Mouse (Mus musculus) heart, embryonic 11.5 days (tissue): ENCODE results near the gene Mtmr4. TPM values are rescaled to one million over a fixed set of nuclear protein-coding genes. Genes with fewer than 3 reads are reported as not detected.

Source experiments
- ATAC-seq: fragments of 200-750 bp; cut with Nextera tagmentation; replicated peaks from 2 replicates; pipeline ENCODE4 v1.8.0; 2017; ENCODE audit warnings: moderate library complexity; ENCODE audit not compliant: insufficient number of reproducible peaks, low FRiP score, low TSS enrichment
- H3K27ac ChIP-seq: fragments of 300-500 bp; sonication (generic); 2 replicates; pipeline ENCODE4 v1.5.1; 2014; ENCODE audit warnings: mild to moderate bottlenecking, low read depth, low read length
- H3K27me3 ChIP-seq: fragments of 300-500 bp; sonication (generic); 2 replicates; pipeline ENCODE4 v1.6.1; 2014; ENCODE audit warnings: mild to moderate bottlenecking, low read length, mixed read lengths; ENCODE audit not compliant: control insufficient read depth, insufficient read depth
- H3K36me3 ChIP-seq: fragments of 300-500 bp; sonication (generic); 2 replicates; pipeline ENCODE4 v1.6.1; 2014; ENCODE audit warnings: mild to moderate bottlenecking, low read length, moderate library complexity, mixed read lengths; ENCODE audit not compliant: control insufficient read depth, insufficient read depth
- H3K4me1 ChIP-seq: fragments of 300-500 bp; sonication (generic); 2 replicates; pipeline ENCODE4 v1.6.1; 2014; ENCODE audit warnings: low read length; ENCODE audit not compliant: control insufficient read depth, insufficient read depth
- H3K4me2 ChIP-seq: fragments of 300-500 bp; sonication (generic); 2 replicates; pipeline ENCODE4 v1.6.1; 2014; ENCODE audit warnings: mild to moderate bottlenecking, moderate library complexity
- H3K4me3 ChIP-seq: fragments of 300-500 bp; sonication (generic); 2 replicates; pipeline ENCODE4 v1.5.1; 2014; ENCODE audit warnings: low read depth, low read length
- H3K9ac ChIP-seq: fragments of 300-500 bp; sonication (generic); 2 replicates; pipeline ENCODE4 v1.6.1; 2014; ENCODE audit warnings: mild to moderate bottlenecking, low read depth, low read length, moderate library complexity
- H3K9me3 ChIP-seq: fragments of 300-500 bp; sonication (generic); replicated peaks from 2 replicates; pipeline ENCODE4 v1.6.1; 2016; ENCODE audit warnings: low read length; ENCODE audit not compliant: control insufficient read depth
- whole genome bisulfite sequencing: fragments of 180-500 bp; shearing (Covaris S2); extraction: QIAGEN DNeasy Blood & Tissue Kit; methylation state at CpG from one replicate; pipeline ENCODE4 v1.1.7; 2014; ENCODE audit not compliant: insufficient replicate concordance; 5-methylcytosine and 5-hydroxymethylcytosine counted together
- polyA plus RNA-seq: library from polyadenylated mRNA; unstranded; fragments of >200 nt; fragmentation: Nextera tagmentation; extraction: Ambion mirVana; gene quantifications from 2 replicates; pipeline ENCODE4 v1.2.1, GENCODE M21; 2014

Mtmr4 gene
- polyA plus RNA-seq, 1 experiment from 2014 or later, result 23.4 TPM

GRCm38 (mm10) chr11:87578963-87579601 is 12.9 kb upstream of the Mtmr4 start:
- ATAC-seq, result 0 out of 2 replicates have a peak, but pooled peaks have one; percentile 18
- Histone ChIP-seq H3K4me1 (peaks cover 31% of the 10 kb centered on the region), H3K27ac (peak overlapping the region; percentile 42; the same call in 1 of the 2 replicates), H3K27me3 (0 out of 2 replicates have a peak, but pooled peaks cover 2% of the 10 kb centered on the region), H3K4me3 (peak overlapping the region; percentile 49), H3K36me3 (no peaks in the 10 kb centered on the region), H3K9me3 (no peaks in the 10 kb centered on the region), H3K4me2 (peak overlapping the region; percentile 76), H3K9ac (peak overlapping the region; percentile 70; the same call in 1 of the 2 replicates)
- WGBS, result 16% methylated on average over 10 of the region's 10 CpGs

GRCm38 (mm10) chr11:87579713-87580112 is 12.2 kb upstream of the Mtmr4 start:
- Histone ChIP-seq H3K9ac (no peak overlapping the region), H3K4me2 (no peak overlapping the region), H3K4me1 (peaks cover 30% of the 10 kb centered on the region), H3K4me3 (no peak overlapping the region), H3K27ac (peak overlapping the region; percentile 42; the same call in 1 of the 2 replicates), H3K9me3 (no peaks in the 10 kb centered on the region), H3K36me3 (no peaks in the 10 kb centered on the region), H3K27me3 (0 out of 2 replicates have a peak, but pooled peaks cover 2% of the 10 kb centered on the region)
- 32% methylated on average over 1 of the region's 1 CpGs for WGBS
- ATAC-seq, result no peak

- Histone ChIP-seq H3K36me3 (no peaks in the 10 kb centered on the region), H3K27ac (no peak overlapping the region), H3K4me3 (no peak overlapping the region), H3K9ac (no peak overlapping the region), H3K4me1 (peaks cover 23% of the 10 kb centered on the region), H3K9me3 (no peaks in the 10 kb centered on the region), H3K4me2 (peak overlapping the region; percentile 8; the same call in 1 of the 2 replicates), H3K27me3 (0 out of 2 replicates have a peak, but pooled peaks cover 2% of the 10 kb centered on the region)
- 53% methylated on average over 10 of the region's 10 CpGs for WGBS
- ATAC-seq, result no peak
Measured at GRCm38 (mm10) chr11:87580543-87581085, 11.3 kb upstream of the Mtmr4 start.

GRCm38 (mm10) chr11:87581161-87581865 is 10.6 kb upstream of the Mtmr4 start:
- no peaks in the 10 kb centered on the region for H3K36me3 ChIP-seq
- no peak overlapping the region for H3K27ac ChIP-seq
- H3K4me1 ChIP-seq, result peaks cover 23% of the 10 kb centered on the region
- H3K4me3 ChIP-seq, result no peak overlapping the region
- no peak for ATAC-seq
- H3K27me3 ChIP-seq, result 0 out of 2 replicates have a peak, but pooled peaks cover 2% of the 10 kb centered on the region
- no peak overlapping the region for H3K4me2 ChIP-seq
- 78% methylated on average over 12 of the region's 12 CpGs for whole genome bisulfite sequencing
- no peak overlapping the region for H3K9ac ChIP-seq
- no peaks in the 10 kb centered on the region for H3K9me3 ChIP-seq

- Histone ChIP-seq H3K36me3 (no peaks in the 10 kb centered on the region), H3K4me3 (no peak overlapping the region), H3K4me2 (no peak overlapping the region), H3K9ac (no peak overlapping the region), H3K27me3 (0 out of 2 replicates have a peak, but pooled peaks cover 2% of the 10 kb centered on the region), H3K4me1 (peaks cover 21% of the 10 kb centered on the region), H3K9me3 (no peaks in the 10 kb centered on the region), H3K27ac (no peak overlapping the region)
- WGBS, result 75% methylated on average over 8 of the region's 8 CpGs
- ATAC-seq, result no peak
Measured at GRCm38 (mm10) chr11:87581933-87582710, 9.8 kb upstream of the Mtmr4 start.

- no peak overlapping the region for H3K4me3 ChIP-seq
Measured at GRCm38 (mm10) chr11:87583291-87584034, 8.5 kb upstream of the Mtmr4 start.

GRCm38 (mm10) chr11:87584711-87585505 is 7.1 kb upstream of the Mtmr4 start:
- Histone ChIP-seq H3K9ac (no peak overlapping the region), H3K4me1 (peaks cover 16% of the 10 kb centered on the region), H3K27ac (no peak overlapping the region), H3K4me3 (no peak overlapping the region), H3K27me3 (0 out of 2 replicates have a peak, but pooled peaks cover 2% of the 10 kb centered on the region), H3K4me2 (no peak overlapping the region), H3K36me3 (no peaks in the 10 kb centered on the region), H3K9me3 (no peaks in the 10 kb centered on the region)
- no peak for ATAC-seq
- 72% methylated on average over 10 of the region's 10 CpGs for WGBS

More at GRCm38 (mm10) chr11:87583291-87584034, 8.5 kb upstream of the Mtmr4 start:
- H3K27me3 ChIP-seq, result 0 out of 2 replicates have a peak, but pooled peaks cover 2% of the 10 kb centered on the region
- H3K9me3 ChIP-seq, result no peaks in the 10 kb centered on the region
- no peaks in the 10 kb centered on the region for H3K36me3 ChIP-seq
- no peak overlapping the region for H3K4me2 ChIP-seq
- WGBS, result 79% methylated on average over 6 of the region's 6 CpGs
- no peak overlapping the region for H3K9ac ChIP-seq
- H3K27ac ChIP-seq, result no peak overlapping the region
- peaks cover 14% of the 10 kb centered on the region for H3K4me1 ChIP-seq
- ATAC-seq, result no peak
